Mouse (Mus musculus) thymus, adult 2 months (tissue): ENCODE results near the gene Tmem216.

Experiments
- CTCF ChIP-seq: fragments of 200-500 bp; IDR thresholded peaks from 2 replicates; pipeline ENCODE4 v1.5.1; 2012; ENCODE audit warnings: mild to moderate bottlenecking, control low read depth, low read length, moderate library complexity, borderline replicate concordance; ENCODE audit not compliant: control insufficient read depth, poor library complexity, insufficient read depth; ENCODE audit errors: extremely low read depth
- POLR2A ChIP-seq: fragments of 200-500 bp; IDR thresholded peaks from 2 replicates; pipeline ENCODE4 v1.6.1; 2012; ENCODE audit warnings: mild to moderate bottlenecking, low read length, control low read depth, moderate library complexity; ENCODE audit not compliant: control insufficient read depth, poor library complexity, insufficient read depth; ENCODE audit errors: extremely low read depth

GRCm38 (mm10) chr19:10524784-10525105 is 31.3 kb downstream of the Tmem216 start:
- TF ChIP-seq CTCF (no peak), POLR2A (no peak; the same call in 1 of the 2 replicates)
